In the genomic region with DNA sequence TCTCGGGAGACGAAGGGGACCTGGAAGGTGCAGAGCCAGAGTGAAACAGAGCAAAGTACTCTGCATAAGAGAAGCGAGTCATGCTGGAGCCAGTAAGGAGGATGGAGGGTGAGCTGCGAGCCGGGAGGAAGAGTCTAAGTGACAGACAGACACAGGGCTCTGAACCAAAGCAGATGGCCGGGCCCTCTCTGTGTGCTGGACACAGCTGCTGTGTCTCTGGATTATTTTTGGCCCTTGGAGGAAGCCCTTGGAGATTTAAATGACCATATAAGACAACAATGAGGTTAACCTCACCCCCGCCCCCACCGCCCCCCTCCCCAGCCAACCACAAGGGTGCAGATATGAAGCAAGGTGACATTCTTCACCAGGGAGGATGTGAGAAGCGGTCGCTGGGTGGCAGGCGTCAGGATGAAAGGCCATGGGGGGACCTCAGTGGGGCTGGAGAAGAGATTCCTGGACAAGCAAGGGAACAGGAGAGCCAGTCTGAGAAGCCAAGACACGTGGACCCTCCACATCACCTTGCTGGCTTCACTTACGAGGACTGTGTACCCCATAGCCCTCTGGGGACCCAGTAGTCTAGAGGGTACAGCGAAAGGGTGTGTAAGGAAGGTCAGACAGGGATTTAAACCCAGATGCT, we compare ENCODE assay signal across 12 mouse cellular contexts. TPM values are rescaled to one million over a fixed set of nuclear protein-coding genes. Genes with fewer than 3 reads are reported as not detected.
DNase-seq lines count a peak whose midpoint lies in the region; ATAC-seq and TF ChIP-seq lines count a peak whose summit lies in the region.
"Had no signal": no experiment of that assay in that cellular context is flagged by ENCODE, and none has a peak within 500 bp of the region (broad histone marks: within the 10 kb centered on the region; RNA-seq: fewer than 3 reads in every experiment).

No protein-coding gene starts in this region.

- H3K79me2 ChIP-seq in myocyte (ENCODE audit: control insufficient read depth, insufficient read depth), result no peaks in the 10 kb centered on the region

- TF ChIP-seq POLR2A in myocyte (IDR thresholded peaks at IDR 0.05; ENCODE audit: insufficient read length, low read depth), result no peak

- H3K27me3 ChIP-seq in limb, embryonic 13.5 days, result no peaks in the 10 kb centered on the region
- no peaks in the 10 kb centered on the region for H3K27me3 ChIP-seq in limb, embryonic 10.5 days (ENCODE audit: low read depth, poor library complexity, severe bottlenecking)
- H3K27me3 ChIP-seq in heart, embryonic 12.5 days (replicated peaks), result no peaks in the 10 kb centered on the region
- no peaks in the 10 kb centered on the region for H3K27me3 ChIP-seq in myocyte (ENCODE audit: control insufficient read depth, insufficient read depth, insufficient read length)

- no peak overlapping the region for H3K4me3 ChIP-seq in limb, embryonic 13.5 days
- H3K4me3 ChIP-seq in limb, embryonic 10.5 days, result no peak overlapping the region
- peak overlapping the region; percentile 67 for H3K4me3 ChIP-seq in heart, embryonic 12.5 days
- H3K4me3 ChIP-seq in myocyte, result no peak overlapping the region

- no peak overlapping the region for H3K27ac ChIP-seq in limb, embryonic 13.5 days
- no peak overlapping the region for H3K27ac ChIP-seq in limb, embryonic 10.5 days
- peak overlapping the region; percentile 99 for H3K27ac ChIP-seq in heart, embryonic 12.5 days (ENCODE audit: poor library complexity, severe bottlenecking)

- H3K4me2 ChIP-seq in limb, embryonic 13.5 days (replicated peaks), result peak overlapping the region; percentile 9; the same call in 1 of the 2 replicates
- peak overlapping the region; percentile 75 for H3K4me2 ChIP-seq in heart, embryonic 12.5 days
- peak overlapping the region; percentile 71 for H3K4me2 ChIP-seq in myocyte (ENCODE audit: low read depth)

- no peak for ATAC-seq in limb, embryonic 13.5 days (ENCODE audit: low FRiP score, low read depth)
- peak; percentile 26 for ATAC-seq in granulocyte monocyte progenitor cell, adult 5-6 weeks (replicated peaks; ENCODE audit: poor library complexity, severe bottlenecking)
- ATAC-seq in heart, embryonic 12.5 days (ENCODE audit: insufficient number of reproducible peaks, low FRiP score), result peak; percentile 60

- H3K9me3 ChIP-seq in limb, embryonic 13.5 days, result no peaks in the 10 kb centered on the region
- H3K9me3 ChIP-seq in limb, embryonic 10.5 days (replicated peaks), result no peaks in the 10 kb centered on the region
- no peaks in the 10 kb centered on the region for H3K9me3 ChIP-seq in heart, embryonic 12.5 days (replicated peaks)

- WGBS in limb, embryonic 13.5 days, result 71% methylated on average over 14 of the region's 14 CpGs
- 77% methylated on average over 14 of the region's 14 CpGs for whole genome bisulfite sequencing in limb, embryonic 10.5 days
- 32% methylated on average over 14 of the region's 14 CpGs for WGBS in heart, embryonic 12.5 days

- no peaks in the 10 kb centered on the region for H3K4me1 ChIP-seq in limb, embryonic 13.5 days
- H3K4me1 ChIP-seq in limb, embryonic 10.5 days, result no peaks in the 10 kb centered on the region
- H3K4me1 ChIP-seq in heart, embryonic 12.5 days (replicated peaks), result peaks cover 36% of the 10 kb centered on the region

- H3K9ac ChIP-seq in limb, embryonic 13.5 days, result peak overlapping the region; percentile 13; the same call in 1 of the 2 replicates
- H3K9ac ChIP-seq in heart, embryonic 12.5 days, result peak overlapping the region; percentile 94
- H3K9ac ChIP-seq: lung, embryonic 14.5 days had no signal

- no peak overlapping the region for H3ac ChIP-seq in myocyte (ENCODE audit: control insufficient read depth, insufficient read length)

- DNase-seq in limb, embryonic 10.5 days (ENCODE audit: low spot score), result no peak
- no peak for DNase-seq in ovary, postnatal 14 days (ENCODE audit: low spot score)
- DNase-seq in urinary bladder, postnatal 25 days (ENCODE audit: low spot score), result no peak
- DNase-seq: adrenal gland, postnatal 14 days; cerebellum, postnatal 14 days; layer of hippocampus, postnatal 36 days; lung, embryonic 14.5 days; right cerebral cortex, postnatal 25 days had no signal

- H3K36me3 ChIP-seq in limb, embryonic 13.5 days, result no peaks in the 10 kb centered on the region
- no peaks in the 10 kb centered on the region for H3K36me3 ChIP-seq in limb, embryonic 10.5 days
- peaks cover 27% of the 10 kb centered on the region for H3K36me3 ChIP-seq in heart, embryonic 12.5 days
- H3K36me3 ChIP-seq in myocyte (ENCODE audit: control insufficient read depth, insufficient read depth), result no peaks in the 10 kb centered on the region

TF ChIP-seq in myocyte, 11 proteins besides CTCF, POLR2A, EP300 and RAD21:
- peak; percentile 66 to 85 (median 82) for TF ChIP-seq MYOD1 (IDR thresholded peaks at IDR 0.05; ENCODE audit: control insufficient read depth in 1 of 3, insufficient read length in 2 of 3, low read depth in 2 of 3)
- peak; percentile 68 for TF ChIP-seq TCF12 (IDR thresholded peaks at IDR 0.05; ENCODE audit: insufficient read depth, poor library complexity, severe bottlenecking)
- TF ChIP-seq MYOG (IDR thresholded peaks at IDR 0.05; ENCODE audit: control insufficient read depth in 1 of 3, insufficient read depth in 1 of 3, insufficient read length in 2 of 3, low read depth in 2 of 3), result peak; percentile 57 to 88 (median 86)
- peak; percentile 38 for TF ChIP-seq SRF (IDR thresholded peaks at IDR 0.05; ENCODE audit: control insufficient read depth, insufficient read length, low read depth)
- no peak for TF ChIP-seq REST (IDR thresholded peaks at IDR 0.05; ENCODE audit: insufficient read depth, insufficient read length)

RNA-seq across cellular contexts. Expression of a gene that starts 17.5 kb away (rescaled TPM):
- 6.0 and 6.7 TPM in 2 replicates for polyA plus RNA-seq in limb, embryonic 13.5 days (2015; fragmentation: Nextera tagmentation; extraction: Ambion mirVana)
- 0.29 and 0.61 TPM in 2 replicates for polyA plus RNA-seq in limb, embryonic 10.5 days (2016; fragmentation: Nextera tagmentation; extraction: Ambion mirVana)
- not detected in 2 replicates for total RNA-seq in granulocyte monocyte progenitor cell, adult 5-6 weeks (2014; fragmentation: Nextera tagmentation)
- 0.41 TPM in 1 of 2 replicates, not detected in the other for total RNA-seq in granulocyte monocyte progenitor cell, adult 5-6 weeks (2017)
- polyA plus RNA-seq in heart, embryonic 12.5 days (2016; fragmentation: Nextera tagmentation; extraction: Ambion mirVana), result 218 TPM in 2 replicates
- polyA plus RNA-seq in myocyte (2012; fragmentation: generic; extraction: Trizol), result 27.8 TPM

RNA-seq across cellular contexts. Expression of a gene that starts 27.5 kb away (rescaled TPM):
- polyA plus RNA-seq in limb, embryonic 13.5 days (2015; fragmentation: Nextera tagmentation; extraction: Ambion mirVana), result 0.10 TPM in 1 of 2 replicates, not detected in the other
- polyA plus RNA-seq in limb, embryonic 10.5 days (2016; fragmentation: Nextera tagmentation; extraction: Ambion mirVana), result not detected in 2 replicates
- total RNA-seq in granulocyte monocyte progenitor cell, adult 5-6 weeks (2014; fragmentation: Nextera tagmentation), result not detected in 2 replicates
- total RNA-seq in granulocyte monocyte progenitor cell, adult 5-6 weeks (2017), result not detected in 2 replicates
- polyA plus RNA-seq in heart, embryonic 12.5 days (2016; fragmentation: Nextera tagmentation; extraction: Ambion mirVana), result 0.20 TPM in 1 of 2 replicates, not detected in the other
- not detected for polyA plus RNA-seq in myocyte (2012; fragmentation: generic; extraction: Trizol)
- total RNA-seq: adrenal gland, postnatal 14 days had no signal

RNA-seq across cellular contexts. Expression of a gene that starts 50.2 kb away (rescaled TPM):
- 12.2 and 12.6 TPM in 2 replicates for polyA plus RNA-seq in limb, embryonic 13.5 days (2015; fragmentation: Nextera tagmentation; extraction: Ambion mirVana)
- 8.3 and 10.0 TPM in 2 replicates for polyA plus RNA-seq in limb, embryonic 10.5 days (2016; fragmentation: Nextera tagmentation; extraction: Ambion mirVana)
- total RNA-seq in granulocyte monocyte progenitor cell, adult 5-6 weeks (2014; fragmentation: Nextera tagmentation), result 0.56 and 0.66 TPM in 2 replicates
- 0.67 and 0.78 TPM in 2 replicates for total RNA-seq in granulocyte monocyte progenitor cell, adult 5-6 weeks (2017)
- 17.7 and 18.4 TPM in 2 replicates for polyA plus RNA-seq in heart, embryonic 12.5 days (2016; fragmentation: Nextera tagmentation; extraction: Ambion mirVana)
- 23.3 TPM for polyA plus RNA-seq in myocyte (2012; fragmentation: generic; extraction: Trizol)

Comparison
In these comparisons a context has a peak if more than half of its experiments do, and no peak if none do; other contexts are left out.
1. H3K4me2 ChIP-seq: peak in every context shown above with its lines; median percentile 75 in heart, embryonic 12.5 days; 71 in myocyte; 9 in limb, embryonic 13.5 days.